ENCODE assay signal across 9 mouse cellular contexts in genomic region chr16:21245387-21245786, GRCm38 (mm10). TPM values are rescaled to one million over a fixed set of nuclear protein-coding genes. Genes with fewer than 3 reads are reported as not detected.
DNase-seq lines count a peak whose midpoint lies in the region; ATAC-seq and TF ChIP-seq lines count a peak whose summit lies in the region.
"Had no signal": no experiment of that assay in that cellular context is flagged by ENCODE, and none has a peak within 500 bp of the region (broad histone marks: within the 10 kb centered on the region; RNA-seq: fewer than 3 reads in every experiment).

No protein-coding gene starts in this region.

- H3K9ac ChIP-seq in heart, embryonic 14.5 days (ENCODE audit: low read length), result no peak overlapping the region; the same call in 1 of the 2 replicates
- H3K9ac ChIP-seq in midbrain, embryonic 13.5 days (replicated peaks), result no peak overlapping the region
- no peak overlapping the region for H3K9ac ChIP-seq in midbrain, postnatal 0 days (replicated peaks; ENCODE audit: low read length, poor library complexity, severe bottlenecking)
- H3K9ac ChIP-seq: liver, embryonic 13.5 days had no signal

- no peak overlapping the region for H3K27ac ChIP-seq in heart, embryonic 14.5 days (replicated peaks in 1 of 2; ENCODE audit: control insufficient read depth in 1 of 2, insufficient read depth in 1 of 2, low read depth in 2 of 2, low read length in 2 of 2)
- H3K27ac ChIP-seq in midbrain, embryonic 13.5 days, result no peak overlapping the region
- H3K27ac ChIP-seq in midbrain, postnatal 0 days (ENCODE audit: low read depth, low read length), result no peak overlapping the region
- H3K27ac ChIP-seq: liver, embryonic 13.5 days had no signal

- no peak for DNase-seq in heart, adult 9 months (ENCODE audit: low spot score in 2 of 2)
- no peak for DNase-seq in midbrain, postnatal 0 days (ENCODE audit: low spot score)
- DNase-seq in induced T-regulatory cell, adult 2 months (ENCODE audit: low read depth), result peak; percentile 2
- DNase-seq in adrenal gland, postnatal 25 days, result no peak
- no peak for DNase-seq in adrenal gland, postnatal 36 days

- H3K4me3 ChIP-seq in heart, embryonic 14.5 days (ENCODE audit: control insufficient read depth in 1 of 2, insufficient read depth in 1 of 2, low read depth in 1 of 2, low read length in 2 of 2), result no peak overlapping the region
- no peak overlapping the region for H3K4me3 ChIP-seq in midbrain, embryonic 13.5 days (replicated peaks)
- no peak overlapping the region for H3K4me3 ChIP-seq in midbrain, postnatal 0 days (ENCODE audit: low read depth, low read length)

- H3K4me2 ChIP-seq in heart, embryonic 14.5 days (ENCODE audit: low read length), result peak overlapping the region; percentile 96; the same call in 1 of the 2 replicates
- peak overlapping the region; percentile 80 for H3K4me2 ChIP-seq in midbrain, embryonic 13.5 days (replicated peaks)
- no peak overlapping the region for H3K4me2 ChIP-seq in midbrain, postnatal 0 days (ENCODE audit: low read depth, low read length, poor library complexity, severe bottlenecking)

- TF ChIP-seq CTCF in midbrain, postnatal 0 days (IDR thresholded peaks at IDR 0.05), result no peak

- WGBS in heart, embryonic 14.5 days, result 31% methylated on average over 7 of the region's 7 CpGs
- WGBS in midbrain, embryonic 13.5 days, result 15% methylated on average over 7 of the region's 7 CpGs
- WGBS in midbrain, postnatal 0 days, result 13% methylated on average over 7 of the region's 7 CpGs

- peaks cover 29 to 45% of the 10 kb centered on the region in 2 experiments for H3K4me1 ChIP-seq in heart, embryonic 14.5 days (ENCODE audit: control insufficient read depth in 2 of 2, insufficient read depth in 2 of 2, low read length in 2 of 2)
- peaks cover 44% of the 10 kb centered on the region for H3K4me1 ChIP-seq in midbrain, embryonic 13.5 days (replicated peaks)
- H3K4me1 ChIP-seq in midbrain, postnatal 0 days (ENCODE audit: insufficient read depth, low read length), result peaks cover 16% of the 10 kb centered on the region

- no peaks in the 10 kb centered on the region for H3K36me3 ChIP-seq in heart, embryonic 14.5 days (ENCODE audit: control insufficient read depth, insufficient read depth, low read length)
- no peaks in the 10 kb centered on the region for H3K36me3 ChIP-seq in midbrain, embryonic 13.5 days
- no peaks in the 10 kb centered on the region for H3K36me3 ChIP-seq in midbrain, postnatal 0 days (ENCODE audit: insufficient read depth, low read length)
- H3K36me3 ChIP-seq: liver, embryonic 13.5 days had no signal

- H3K27me3 ChIP-seq in heart, embryonic 14.5 days (ENCODE audit: control insufficient read depth, insufficient read depth, low read length), result peaks cover 5% of the 10 kb centered on the region
- H3K27me3 ChIP-seq in midbrain, embryonic 13.5 days, result peaks cover 61% of the 10 kb centered on the region
- peaks cover 12% of the 10 kb centered on the region; the same call in 1 of the 2 replicates for H3K27me3 ChIP-seq in midbrain, postnatal 0 days (ENCODE audit: insufficient read depth, low read length)

- no peaks in the 10 kb centered on the region for H3K9me3 ChIP-seq in heart, embryonic 14.5 days (ENCODE audit: control insufficient read depth, low read length)
- no peaks in the 10 kb centered on the region for H3K9me3 ChIP-seq in midbrain, embryonic 13.5 days
- no peaks in the 10 kb centered on the region for H3K9me3 ChIP-seq in midbrain, postnatal 0 days (ENCODE audit: low read length)
- H3K9me3 ChIP-seq: liver, embryonic 13.5 days had no signal

- no peak for ATAC-seq in heart, embryonic 14.5 days (ENCODE audit: insufficient number of reproducible peaks, insufficient read depth, low FRiP score, low read depth)
- 0 out of 2 replicates have a peak, but pooled peaks have one; percentile 10 for ATAC-seq in midbrain, embryonic 13.5 days
- no peak for ATAC-seq in midbrain, postnatal 0 days (ENCODE audit: low FRiP score)

RNA-seq across cellular contexts. Expression of gene Ephb3, which starts 40.8 kb away (rescaled TPM):
- polyA plus RNA-seq in heart, embryonic 14.5 days (2014; fragmentation: Nextera tagmentation; extraction: Ambion mirVana), result 10.9 and 13.6 TPM in 2 replicates
- 14.8 and 19.4 TPM in 2 replicates for polyA plus RNA-seq in midbrain, embryonic 13.5 days (2015; fragmentation: Nextera tagmentation; extraction: Ambion mirVana)
- 20.1 and 20.5 TPM in 2 replicates for total RNA-seq in midbrain, postnatal 0 days (2014; rRNA removed)
- 9.0 and 9.5 TPM in 2 replicates for polyA plus RNA-seq in midbrain, postnatal 0 days (2015; fragmentation: Nextera tagmentation; extraction: Ambion mirVana)
- 1.9 and 2.3 TPM in 2 replicates for total RNA-seq in adrenal gland, postnatal 25 days (2021)
- total RNA-seq in adrenal gland, postnatal 36 days (2021), result 1 to 10 TPM; 1.2 to 1.3 TPM
- polyA plus RNA-seq: CD4-positive, CD25-positive, alpha-beta regulatory T cell, adult 4 months had no signal
